Mouse (Mus musculus): ENCODE data around the gene Adam11.

- TF ChIP-seq POLR2A (IDR thresholded peaks at IDR 0.05; ENCODE audit: borderline replicate concordance, low read depth, low read length), result no peak
- no peak for TF ChIP-seq CTCF (IDR thresholded peaks at IDR 0.05; ENCODE audit: low read depth, low read length)
Observed at GRCm38 (mm10) chr11:102742843-102743242, 18.4 kb upstream of the Adam11 start.
